Mouse (Mus musculus): ENCODE results near the gene Uba1y. TPM values are rescaled to one million over a fixed set of nuclear protein-coding genes. Genes with fewer than 3 reads are reported as not detected.

Gene Uba1y
- 0.23 TPM in 1 of 2 replicates, not detected in the other for polyA plus RNA-seq (2012; rRNA removed)

DNA sequence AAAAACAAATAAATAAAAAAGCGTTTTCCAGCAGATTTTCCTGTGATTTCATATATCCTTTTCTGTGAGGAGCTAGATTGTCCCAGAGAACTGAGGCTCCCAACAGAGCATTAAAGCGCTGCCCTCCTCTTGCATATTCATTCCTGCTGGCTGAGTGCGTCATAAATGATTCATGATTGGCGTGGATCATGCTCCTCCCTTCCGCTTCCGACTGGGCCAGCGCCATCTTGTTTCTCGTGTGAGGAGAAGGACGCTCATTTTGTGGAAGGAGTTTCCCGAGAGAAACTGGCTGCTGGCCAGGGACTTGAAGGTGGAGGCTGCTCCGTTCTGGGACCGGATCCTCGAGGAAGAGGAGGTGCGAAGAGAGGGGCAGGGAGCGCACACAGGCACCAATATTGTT, at the start of gene Uba1y:
Uba1y (plus strand) TSS at position 254 of the 400 bp plus-strand sequence.

DNA sequence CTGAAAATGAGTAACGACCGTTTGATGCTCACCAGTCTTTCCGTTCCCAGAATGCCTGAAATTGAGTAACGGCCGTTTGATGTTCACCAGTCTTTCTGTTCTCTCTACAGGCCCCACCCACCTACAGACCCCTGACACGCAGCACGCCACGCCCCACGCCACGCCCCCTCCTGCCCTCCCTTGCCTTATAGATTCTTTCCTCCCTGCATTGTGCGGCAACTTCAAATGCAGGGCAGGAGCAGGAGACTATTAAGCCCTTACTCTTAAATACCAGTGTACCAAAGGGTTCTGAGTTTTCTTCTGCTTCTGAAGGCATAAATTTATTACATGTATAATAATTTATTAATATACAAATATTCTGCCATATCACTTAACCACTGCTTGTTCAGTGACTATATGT, 21.1 kb upstream of the Uba1y start, which contains the start of gene Zfy1:
Zfy1 (minus strand) TSS at position 101 of the 400 bp plus-strand sequence.

Other genes starting within 250 kb of the Uba1y start
- 0.04 TPM in 1 of 2 replicates, not detected in the other for gene Zfy1, start 21.2 kb upstream of the Uba1y start, polyA plus RNA-seq (2012; rRNA removed)
- 11.7 and 30.3 TPM in 2 replicates for gene Kdm5d, start 79.1 kb downstream of the Uba1y start, polyA plus RNA-seq (2012; rRNA removed)
- gene Eif2s3y, start 191.9 kb downstream of the Uba1y start, polyA plus RNA-seq (2012; rRNA removed), result 27.8 and 78.1 TPM in 2 replicates

All from central nervous system, embryonic 14 days (tissue).